Mouse (Mus musculus): ENCODE data around the gene Nfe2l2. TPM values are rescaled to one million over a fixed set of nuclear protein-coding genes. Genes with fewer than 3 reads are reported as not detected.

Gene Nfe2l2
- polyA plus RNA-seq, 1 experiment from 2014 or later = 28.5 TPM

- DNase-seq (ENCODE audit: low spot score) = no peak
- no peak overlapping the region for H3K27ac ChIP-seq (ENCODE audit: low read depth, low read length)
- 69% methylated on average over 15 of the region's 15 CpGs for WGBS
- no peaks in the 10 kb centered on the region for H3K36me3 ChIP-seq (ENCODE audit: control insufficient read depth, insufficient read depth, low read length)
- H3K4me2 ChIP-seq (replicated peaks; ENCODE audit: low read depth, low read length) = no peak overlapping the region
- H3K4me3 ChIP-seq (ENCODE audit: low read depth, low read length) = no peak overlapping the region
- ATAC-seq (ENCODE audit: low FRiP score) = no peak
- no peaks in the 10 kb centered on the region for H3K4me1 ChIP-seq (replicated peaks; ENCODE audit: control insufficient read depth, insufficient read depth, low read length)
- H3K9me3 ChIP-seq (ENCODE audit: control insufficient read depth, low read length) = no peaks in the 10 kb centered on the region
- H3K27me3 ChIP-seq (ENCODE audit: control insufficient read depth, insufficient read depth, low read length) = no peaks in the 10 kb centered on the region
- no peak overlapping the region for H3K9ac ChIP-seq (ENCODE audit: low read depth, low read length)
Observed at GRCm38 (mm10) chr2:75682978-75683709, 21.3 kb downstream of the Nfe2l2 start.

- 0 out of 2 replicates have a peak, but pooled peaks cover 2% of the 10 kb centered on the region for H3K36me3 ChIP-seq (ENCODE audit: control insufficient read depth, insufficient read depth, low read length)
- DNase-seq (ENCODE audit: low spot score) = no peak
- H3K9me3 ChIP-seq (ENCODE audit: control insufficient read depth, low read length) = no peaks in the 10 kb centered on the region
- no peak for ATAC-seq (ENCODE audit: low FRiP score)
- H3K4me2 ChIP-seq (replicated peaks; ENCODE audit: low read depth, low read length) = no peak overlapping the region
- no peak overlapping the region for H3K27ac ChIP-seq (ENCODE audit: low read depth, low read length)
- H3K9ac ChIP-seq (ENCODE audit: low read depth, low read length) = no peak overlapping the region
- no peak overlapping the region for H3K4me3 ChIP-seq (ENCODE audit: low read depth, low read length)
- no peaks in the 10 kb centered on the region for H3K27me3 ChIP-seq (ENCODE audit: control insufficient read depth, insufficient read depth, low read length)
- WGBS = 70% methylated on average over 7 of the region's 7 CpGs
- H3K4me1 ChIP-seq (replicated peaks; ENCODE audit: control insufficient read depth, insufficient read depth, low read length) = no peaks in the 10 kb centered on the region; the same call in 1 of the 2 replicates
Observed at GRCm38 (mm10) chr2:75681439-75681838, 23.0 kb downstream of the Nfe2l2 start.

- no peaks in the 10 kb centered on the region for H3K27me3 ChIP-seq (ENCODE audit: control insufficient read depth, insufficient read depth, low read length)
- DNase-seq (ENCODE audit: low spot score) = no peak
- H3K4me2 ChIP-seq (replicated peaks; ENCODE audit: low read depth, low read length) = no peak overlapping the region
- H3K36me3 ChIP-seq (ENCODE audit: control insufficient read depth, insufficient read depth, low read length) = 0 out of 2 replicates have a peak, but pooled peaks cover 2% of the 10 kb centered on the region
- H3K27ac ChIP-seq (ENCODE audit: low read depth, low read length) = no peak overlapping the region
- WGBS = 93% methylated on average over 8 of the region's 8 CpGs
- H3K9me3 ChIP-seq (ENCODE audit: control insufficient read depth, low read length) = no peaks in the 10 kb centered on the region
- no peaks in the 10 kb centered on the region; the same call in 1 of the 2 replicates for H3K4me1 ChIP-seq (replicated peaks; ENCODE audit: control insufficient read depth, insufficient read depth, low read length)
- H3K9ac ChIP-seq (ENCODE audit: low read depth, low read length) = no peak overlapping the region
- no peak for ATAC-seq (ENCODE audit: low FRiP score)
- H3K4me3 ChIP-seq (ENCODE audit: low read depth, low read length) = no peak overlapping the region
Observed at GRCm38 (mm10) chr2:75679947-75680346, 24.5 kb downstream of the Nfe2l2 start.

- no peak overlapping the region for H3K4me3 ChIP-seq (ENCODE audit: low read depth, low read length)
- no peak for ATAC-seq (ENCODE audit: low FRiP score)
- no peak overlapping the region; the same call in 1 of the 2 replicates for H3K27ac ChIP-seq (ENCODE audit: low read depth, low read length)
- H3K4me1 ChIP-seq (replicated peaks; ENCODE audit: control insufficient read depth, insufficient read depth, low read length) = no peaks in the 10 kb centered on the region; the same call in 1 of the 2 replicates
- 73% methylated on average over 14 of the region's 14 CpGs for WGBS
- no peak overlapping the region for H3K4me2 ChIP-seq (replicated peaks; ENCODE audit: low read depth, low read length)
- DNase-seq (ENCODE audit: low spot score) = no peak
- H3K9ac ChIP-seq (ENCODE audit: low read depth, low read length) = no peak overlapping the region
- H3K9me3 ChIP-seq (ENCODE audit: control insufficient read depth, low read length) = no peaks in the 10 kb centered on the region
- no peaks in the 10 kb centered on the region for H3K27me3 ChIP-seq (ENCODE audit: control insufficient read depth, insufficient read depth, low read length)
- H3K36me3 ChIP-seq (ENCODE audit: control insufficient read depth, insufficient read depth, low read length) = 0 out of 2 replicates have a peak, but pooled peaks cover 2% of the 10 kb centered on the region
Observed at GRCm38 (mm10) chr2:75676567-75676966, 27.9 kb downstream of the Nfe2l2 start.

- DNase-seq (ENCODE audit: low spot score) (no peak), ATAC-seq (ENCODE audit: low FRiP score) (no peak)
- 76% methylated on average over 3 of the region's 3 CpGs for WGBS
- Histone ChIP-seq H3K4me2 (replicated peaks; ENCODE audit: low read depth, low read length) (no peak overlapping the region), H3K27ac (ENCODE audit: low read depth, low read length) (no peak overlapping the region), H3K4me1 (replicated peaks; ENCODE audit: control insufficient read depth, insufficient read depth, low read length) (no peaks in the 10 kb centered on the region; the same call in 1 of the 2 replicates), H3K9me3 (ENCODE audit: control insufficient read depth, low read length) (no peaks in the 10 kb centered on the region), H3K27me3 (ENCODE audit: control insufficient read depth, insufficient read depth, low read length) (no peaks in the 10 kb centered on the region), H3K36me3 (ENCODE audit: control insufficient read depth, insufficient read depth, low read length) (0 out of 2 replicates have a peak, but pooled peaks cover 2% of the 10 kb centered on the region), H3K4me3 (ENCODE audit: low read depth, low read length) (no peak overlapping the region), H3K9ac (ENCODE audit: low read depth, low read length) (no peak overlapping the region)
Observed at GRCm38 (mm10) chr2:75672561-75672960, 31.9 kb downstream of the Nfe2l2 start.

- Histone ChIP-seq H3K4me1 (replicated peaks; ENCODE audit: control insufficient read depth, insufficient read depth, low read length) (no peaks in the 10 kb centered on the region), H3K9me3 (ENCODE audit: control insufficient read depth, low read length) (no peaks in the 10 kb centered on the region), H3K9ac (ENCODE audit: low read depth, low read length) (no peak overlapping the region), H3K27me3 (ENCODE audit: control insufficient read depth, insufficient read depth, low read length) (no peaks in the 10 kb centered on the region), H3K4me3 (ENCODE audit: low read depth, low read length) (no peak overlapping the region), H3K4me2 (replicated peaks; ENCODE audit: low read depth, low read length) (no peak overlapping the region), H3K36me3 (ENCODE audit: control insufficient read depth, insufficient read depth, low read length) (no peaks in the 10 kb centered on the region), H3K27ac (ENCODE audit: low read depth, low read length) (no peak overlapping the region)
- no peak for ATAC-seq (ENCODE audit: low FRiP score)
- 89% methylated on average over 2 of the region's 2 CpGs for WGBS
- DNase-seq (ENCODE audit: low spot score) = no peak
Observed at GRCm38 (mm10) chr2:75671337-75671660, 33.1 kb downstream of the Nfe2l2 start.

- peak; percentile 33; the same call in 1 of the 2 replicates for ATAC-seq (ENCODE audit: low FRiP score)
- DNase-seq (ENCODE audit: low spot score) = no peak
- Histone ChIP-seq H3K36me3 (ENCODE audit: control insufficient read depth, insufficient read depth, low read length) (no peaks in the 10 kb centered on the region), H3K4me1 (replicated peaks; ENCODE audit: control insufficient read depth, insufficient read depth, low read length) (no peaks in the 10 kb centered on the region), H3K27me3 (ENCODE audit: control insufficient read depth, insufficient read depth, low read length) (no peaks in the 10 kb centered on the region), H3K4me3 (ENCODE audit: low read depth, low read length) (no peak overlapping the region), H3K4me2 (replicated peaks; ENCODE audit: low read depth, low read length) (no peak overlapping the region), H3K27ac (ENCODE audit: low read depth, low read length) (no peak overlapping the region), H3K9ac (ENCODE audit: low read depth, low read length) (no peak overlapping the region), H3K9me3 (ENCODE audit: control insufficient read depth, low read length) (no peaks in the 10 kb centered on the region)
- 82% methylated on average over 6 of the region's 6 CpGs for whole genome bisulfite sequencing
Observed at GRCm38 (mm10) chr2:75670446-75671336, 33.8 kb downstream of the Nfe2l2 start.

- H3K9ac ChIP-seq (ENCODE audit: low read depth, low read length) = no peak overlapping the region
- 43% methylated on average over 14 of the region's 14 CpGs for WGBS
- H3K4me3 ChIP-seq (ENCODE audit: low read depth, low read length) = no peak overlapping the region
- DNase-seq (ENCODE audit: low spot score) = peak; percentile 47
- ATAC-seq (ENCODE audit: low FRiP score) = no peak
- no peaks in the 10 kb centered on the region for H3K9me3 ChIP-seq (ENCODE audit: control insufficient read depth, low read length)
- H3K27ac ChIP-seq (ENCODE audit: low read depth, low read length) = no peak overlapping the region
- H3K36me3 ChIP-seq (ENCODE audit: control insufficient read depth, insufficient read depth, low read length) = no peaks in the 10 kb centered on the region
- H3K27me3 ChIP-seq (ENCODE audit: control insufficient read depth, insufficient read depth, low read length) = no peaks in the 10 kb centered on the region
- no peak overlapping the region for H3K4me2 ChIP-seq (replicated peaks; ENCODE audit: low read depth, low read length)
- H3K4me1 ChIP-seq (replicated peaks; ENCODE audit: control insufficient read depth, insufficient read depth, low read length) = no peaks in the 10 kb centered on the region
Observed at GRCm38 (mm10) chr2:75669491-75670445, 34.7 kb downstream of the Nfe2l2 start.
